Mouse (Mus musculus) cerebellum, adult 8-10 months (tissue): ENCODE data around the gene Zfp763.
A peak's percentile ranks its signal among the peaks of the same experiment; 100 is the strongest.
"Not testable (repeated sequence)": the region's sequence is repeated elsewhere in the genome, so short reads cannot be mapped to it uniquely, and the experiment has no call there.

Experiments
- DNase-seq: peaks from one replicate; pipeline ENCODE4 v3.0.0; 2022

Gene Zfp763

GRCm38 (mm10) chr17:33032900-33033891, at the start of gene Zfp763:
Gene Zfp763 (minus strand): TSS chr17:33033402.
- DNase-seq = peak; percentile 75

DNA sequence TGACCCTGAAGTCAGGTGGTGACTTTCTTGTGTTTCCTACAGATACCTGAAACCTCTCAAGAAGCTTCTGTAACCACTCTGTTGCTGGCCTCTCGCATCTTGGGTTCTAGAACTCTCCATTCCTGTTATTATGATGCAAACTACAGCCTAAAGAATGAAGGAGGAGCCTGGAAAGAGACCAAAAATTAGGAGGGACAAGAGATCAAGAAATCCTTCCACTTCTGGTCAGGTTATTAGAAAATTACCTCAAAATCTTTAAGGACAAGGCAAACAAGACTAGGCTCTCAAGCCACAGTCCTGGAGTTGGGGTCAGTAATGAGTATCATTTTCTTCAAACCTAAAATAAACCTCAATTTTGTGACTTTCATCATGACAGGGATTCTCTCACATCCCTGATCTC, 34.8 kb upstream of the Zfp763 start, which contains the start of gene 4921501E09Rik:
TSS of gene 4921501E09Rik (minus strand) at position 101 of the 400 bp plus-strand sequence.
- no peak for DNase-seq

DNA sequence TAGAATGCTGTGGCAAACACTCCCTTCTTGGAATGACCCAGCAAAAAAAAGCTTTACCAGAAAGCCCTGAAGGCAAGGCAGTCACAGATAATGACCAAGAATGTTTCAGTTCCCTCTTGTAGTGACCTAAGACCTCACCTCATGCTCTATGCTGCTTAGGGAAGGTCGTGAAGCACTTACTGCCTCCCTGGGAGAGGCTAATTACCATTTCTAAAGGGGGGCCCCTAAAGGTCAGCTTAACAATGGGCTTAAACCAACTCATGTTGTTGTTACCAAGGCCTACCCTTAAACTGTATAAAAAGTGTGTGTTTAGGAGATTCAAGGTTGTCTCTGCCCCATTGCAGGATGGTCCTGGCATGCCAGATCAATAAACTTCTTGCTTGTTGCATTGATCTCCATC, 29.8 kb upstream of the Zfp763 start:
- DNase-seq = no peak

DNA sequence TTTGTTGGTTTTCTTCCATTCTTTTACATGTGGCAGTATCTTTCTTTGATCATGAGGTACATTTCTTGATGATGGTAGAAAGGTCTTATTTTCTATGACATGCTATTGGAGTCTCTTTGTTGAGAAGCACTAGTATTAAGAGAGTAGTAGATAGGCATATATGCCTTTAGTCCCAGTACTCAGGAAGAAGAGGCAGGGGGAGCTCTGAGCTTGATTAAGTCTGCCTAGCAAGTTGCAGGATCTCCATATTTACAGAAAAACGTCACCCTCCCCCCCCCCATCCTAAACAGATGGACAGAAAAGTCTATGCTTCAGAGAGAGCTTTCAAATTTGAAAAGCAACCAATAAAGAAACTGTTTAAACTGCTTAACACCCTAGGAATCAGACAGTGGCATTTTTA, 25.6 kb upstream of the Zfp763 start:
- no peak for DNase-seq

- DNase-seq = no peak
Measured at GRCm38 (mm10) chr17:33032376-33032775, 826 bp downstream of the Zfp763 start.

- DNase-seq = not testable (repeated sequence)
Measured at GRCm38 (mm10) chr17:33020434-33020833, 12.8 kb downstream of the Zfp763 start.

DNA sequence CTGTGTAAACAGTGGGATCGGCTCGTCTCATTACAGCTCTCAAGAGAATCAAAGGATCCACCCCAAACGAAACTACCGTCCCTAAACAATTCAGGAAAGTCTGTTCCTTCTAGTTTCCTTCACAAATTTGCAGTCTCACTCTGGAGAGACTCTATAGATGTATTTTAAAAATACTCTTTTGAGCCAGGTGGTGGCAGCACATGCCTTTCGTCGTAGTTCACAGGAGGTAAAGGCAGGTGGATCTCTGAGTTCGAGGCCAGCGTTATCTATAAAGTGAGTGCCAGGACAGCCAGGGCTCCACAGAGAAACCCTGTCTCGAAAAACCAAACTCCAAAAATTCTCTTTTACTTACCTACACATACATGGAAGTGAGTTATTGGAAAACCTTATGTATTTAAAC, 24.9 kb downstream of the Zfp763 start:
- no peak for DNase-seq

GRCm38 (mm10) chr17:32998492-32998891, 34.7 kb downstream of the Zfp763 start:
- DNase-seq = no peak

DNA sequence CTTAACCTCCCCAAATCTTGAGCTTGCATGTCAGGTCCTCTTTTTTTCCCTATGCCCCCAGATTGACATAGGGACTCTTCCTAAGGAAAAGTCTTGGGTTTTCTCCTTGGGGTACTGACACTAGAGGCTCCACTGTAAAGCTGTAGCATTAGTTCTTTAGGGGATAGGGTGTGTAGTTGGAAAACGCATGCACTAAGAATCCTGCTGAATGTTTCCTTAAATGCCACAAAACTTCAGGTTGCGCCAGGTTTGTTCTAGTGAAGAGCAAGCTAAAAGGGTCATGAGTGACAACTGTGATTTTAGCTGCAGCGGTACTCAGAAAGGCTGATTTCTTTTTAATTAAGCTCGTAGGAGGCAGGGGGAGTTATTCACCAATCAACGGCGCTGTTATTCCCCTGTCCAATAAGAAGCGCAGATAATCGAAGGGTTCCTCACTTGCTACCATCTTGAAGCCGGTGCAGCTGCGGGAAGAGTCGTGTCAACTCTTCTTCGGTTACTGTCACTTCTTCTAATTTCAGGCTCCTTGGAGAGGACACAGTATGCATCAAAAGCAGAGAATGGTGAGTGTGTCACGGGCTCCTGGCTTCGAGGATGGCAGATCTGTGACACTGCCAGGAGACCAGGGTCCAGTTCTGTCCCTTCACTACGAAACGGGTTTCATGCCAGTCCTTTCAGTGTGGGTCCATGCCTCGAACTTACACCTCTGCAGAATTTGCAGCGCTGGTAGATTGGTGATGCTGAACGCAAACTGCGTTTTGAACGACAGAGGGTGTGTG, 40.3 kb downstream of the Zfp763 start, which contains the start of gene Zfp952:
TSS of gene Zfp952 (plus strand) at position 431 of the 776 bp plus-strand sequence.
- DNase-seq = peak; percentile 77

- no peak for DNase-seq
Measured at GRCm38 (mm10) chr17:32991965-32992698, 41.1 kb downstream of the Zfp763 start.

DNA sequence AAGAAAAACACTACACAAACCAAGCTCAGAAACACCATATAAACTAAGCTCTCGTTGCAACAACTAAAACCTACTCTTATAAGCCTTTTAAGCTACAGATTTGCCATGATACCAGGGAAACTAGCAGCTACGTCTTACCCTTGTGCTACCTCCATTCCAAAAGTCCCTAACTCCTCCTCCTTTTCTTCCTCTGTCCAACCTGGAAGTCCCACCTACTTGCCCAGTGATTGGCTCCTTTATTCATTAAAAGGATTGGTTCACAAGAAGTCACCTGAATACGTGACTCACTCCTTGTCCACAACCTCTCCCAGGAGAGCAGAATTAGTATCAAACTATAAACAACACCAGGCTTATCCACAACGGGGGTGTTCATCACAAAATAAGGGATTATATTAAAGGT, 46.9 kb downstream of the Zfp763 start:
- no peak for DNase-seq

DNA sequence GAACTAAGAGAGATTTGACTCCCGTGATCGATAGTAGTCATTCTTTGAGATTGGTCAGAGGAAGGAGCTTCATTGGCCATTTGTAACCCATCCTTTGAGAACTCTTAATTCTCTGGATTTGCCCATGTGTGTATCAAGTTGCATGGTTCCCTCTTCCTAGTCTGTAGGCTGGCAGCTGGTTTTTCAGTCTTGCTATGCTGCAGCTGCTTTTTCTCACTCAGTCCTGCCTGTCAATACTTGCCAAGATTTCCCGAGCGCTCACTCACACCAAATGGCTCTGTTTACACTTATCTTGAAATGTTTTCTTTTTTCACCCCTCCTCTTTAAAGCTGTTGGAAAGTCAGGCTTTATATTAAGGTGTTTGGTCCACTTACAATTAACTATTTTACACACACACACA, 51.8 kb downstream of the Zfp763 start:
- DNase-seq = no peak
